Mouse (Mus musculus): Measurements from ENCODE around the gene Mrps2.

Gene Mrps2

GRCm38 (mm10) chr2:28520581-28520980 is 52.7 kb downstream of the Mrps2 start:
- no peak for DNase-seq (ENCODE audit: low spot score in 2 of 2)
